ENCODE assay signal across 30 mouse cellular contexts in the genomic region with DNA sequence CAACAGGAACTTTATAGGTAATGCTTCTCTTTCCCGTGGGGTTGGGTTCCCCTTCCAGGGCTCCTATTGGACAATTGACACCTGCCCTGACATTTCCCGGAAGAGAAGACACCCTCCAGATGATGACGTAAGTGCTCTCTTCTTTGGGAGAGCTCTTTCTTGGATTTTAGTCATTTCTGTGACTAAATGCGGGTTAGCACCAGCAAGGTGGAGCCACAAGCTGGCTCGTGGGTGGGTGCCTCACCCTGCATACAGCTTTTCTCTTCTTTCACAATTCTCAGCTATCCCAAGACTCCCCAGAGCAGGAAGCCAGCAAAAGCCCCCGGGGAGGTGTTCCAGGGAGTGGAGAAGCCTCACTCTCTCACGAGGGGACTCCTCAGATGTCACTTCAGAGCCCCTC. TPM values are rescaled to one million over a fixed set of nuclear protein-coding genes. Genes with fewer than 3 reads are reported as not detected.
A peak's percentile ranks its signal among the peaks of the same experiment; 100 is the strongest.
DNase-seq lines count a peak whose midpoint lies in the region; ATAC-seq and TF ChIP-seq lines count a peak whose summit lies in the region.
"Had no signal": no experiment of that assay in that cellular context is flagged by ENCODE, and none has a peak within 500 bp of the region (broad histone marks: within the 10 kb centered on the region; RNA-seq: fewer than 3 reads in every experiment).

No protein-coding gene starts in this region.

- no peak for TF ChIP-seq CTCF in stomach, postnatal 0 days (IDR thresholded peaks at IDR 0.05; ENCODE audit: low read depth)

- no peaks in the 10 kb centered on the region for H3K4me1 ChIP-seq in forebrain, embryonic 11.5 days (replicated peaks; ENCODE audit: control insufficient read depth, insufficient read depth, low read length)
- H3K4me1 ChIP-seq in forebrain, embryonic 12.5 days, result no peaks in the 10 kb centered on the region
- no peaks in the 10 kb centered on the region for H3K4me1 ChIP-seq in stomach, postnatal 0 days (replicated peaks; ENCODE audit: control insufficient read depth, insufficient read depth)
- H3K4me1 ChIP-seq: embryonic facial prominence, embryonic 13.5 days; embryonic facial prominence, embryonic 15.5 days; forebrain, embryonic 10.5 days had no signal

- H3K36me3 ChIP-seq in forebrain, embryonic 11.5 days (ENCODE audit: control insufficient read depth, insufficient read depth, low read length), result peaks cover 3% of the 10 kb centered on the region; the same call in 1 of the 2 replicates
- peaks cover 45% of the 10 kb centered on the region for H3K36me3 ChIP-seq in forebrain, embryonic 12.5 days (replicated peaks)
- peaks cover 46% of the 10 kb centered on the region for H3K36me3 ChIP-seq in stomach, postnatal 0 days (ENCODE audit: control insufficient read depth, insufficient read depth, low read length)

- H3K27me3 ChIP-seq in forebrain, embryonic 11.5 days (ENCODE audit: control insufficient read depth, insufficient read depth, low read length), result no peaks in the 10 kb centered on the region
- no peaks in the 10 kb centered on the region for H3K27me3 ChIP-seq in forebrain, embryonic 12.5 days
- H3K27me3 ChIP-seq in stomach, postnatal 0 days (ENCODE audit: control insufficient read depth, insufficient read depth, low read length), result no peaks in the 10 kb centered on the region
- H3K27me3 ChIP-seq: CH12.LX; embryonic facial prominence, embryonic 13.5 days; embryonic facial prominence, embryonic 15.5 days; Patski had no signal

- 87% methylated on average over 7 of the region's 7 CpGs for WGBS in forebrain, embryonic 11.5 days
- WGBS in forebrain, embryonic 12.5 days, result 88% methylated on average over 7 of the region's 7 CpGs
- WGBS in stomach, postnatal 0 days, result 71% methylated on average over 7 of the region's 7 CpGs

- H3K27ac ChIP-seq in forebrain, embryonic 11.5 days (ENCODE audit: low read depth, low read length), result no peak overlapping the region
- no peak overlapping the region for H3K27ac ChIP-seq in forebrain, embryonic 12.5 days
- no peak overlapping the region for H3K27ac ChIP-seq in stomach, postnatal 0 days (replicated peaks)
- H3K27ac ChIP-seq: embryonic facial prominence, embryonic 13.5 days; embryonic facial prominence, embryonic 15.5 days; forebrain, embryonic 10.5 days had no signal

- no peak for TF ChIP-seq EP300 in stomach, postnatal 0 days (optimal IDR thresholded peaks at IDR 0.05)

- no peak overlapping the region for H3K4me2 ChIP-seq in forebrain, embryonic 11.5 days (ENCODE audit: low read depth, low read length, severe bottlenecking)
- no peak overlapping the region for H3K4me2 ChIP-seq in forebrain, embryonic 12.5 days
- H3K4me2 ChIP-seq in stomach, postnatal 0 days (replicated peaks; ENCODE audit: low read depth), result no peak overlapping the region
- H3K4me2 ChIP-seq: embryonic facial prominence, embryonic 13.5 days; embryonic facial prominence, embryonic 15.5 days had no signal

- peak; percentile 36 for DNase-seq in forebrain, embryonic 11.5 days (ENCODE audit: low spot score)
- peak; percentile 80 for DNase-seq in heart, adult 11 months
- no peak for DNase-seq in heart, adult 9 months (ENCODE audit: low spot score in 2 of 2)
- DNase-seq in right cerebral cortex, postnatal 25 days, result peak; percentile 29
- DNase-seq in right cerebral cortex, postnatal 4 days, result no peak
- DNase-seq in brain, adult 2 months (ENCODE audit: low read depth, low spot score), result peak; percentile 71
- no peak for DNase-seq in stomach, postnatal 0 days (ENCODE audit: low spot score)
- DNase-seq: adrenal gland, adult 8-10 months; adrenal gland, postnatal 14 days; adrenal gland, postnatal 36 days; B cell, adult 2 months; cerebellum, adult 11 months; cerebellum, adult 18-20 months; cerebellum, adult 8-10 months; cerebellum, adult 9-11 months; cerebellum, postnatal 14 days; cerebellum, postnatal 36 days; embryo, embryonic 11 days had no signal

- no peak overlapping the region for H3K4me3 ChIP-seq in forebrain, embryonic 11.5 days (ENCODE audit: low read depth, low read length)
- no peak overlapping the region for H3K4me3 ChIP-seq in forebrain, embryonic 12.5 days (replicated peaks)
- H3K4me3 ChIP-seq in stomach, postnatal 0 days (ENCODE audit: low read depth, low read length), result no peak overlapping the region
- H3K4me3 ChIP-seq: embryonic facial prominence, embryonic 13.5 days; embryonic facial prominence, embryonic 15.5 days; erythroblast, embryonic 14.5 days; forebrain, embryonic 10.5 days had no signal

- H3K9ac ChIP-seq in forebrain, embryonic 11.5 days (ENCODE audit: low read length), result no peak overlapping the region
- H3K9ac ChIP-seq in forebrain, embryonic 12.5 days, result no peak overlapping the region
- H3K9ac ChIP-seq in stomach, postnatal 0 days (ENCODE audit: low read length), result no peak overlapping the region
- H3K9ac ChIP-seq: embryonic facial prominence, embryonic 13.5 days; embryonic facial prominence, embryonic 15.5 days had no signal

- ATAC-seq in forebrain, embryonic 11.5 days (replicated peaks; ENCODE audit: low FRiP score), result no peak
- no peak for ATAC-seq in forebrain, embryonic 12.5 days (ENCODE audit: low FRiP score)
- no peak for ATAC-seq in stomach, postnatal 0 days (ENCODE audit: low FRiP score, low TSS enrichment)
- ATAC-seq: activated CD4-positive, CD25-positive, alpha-beta regulatory T cell, adult 4 months; CD4-positive, CD25-positive, alpha-beta regulatory T cell, adult 4 months; forebrain, embryonic 14.5 days; forebrain, embryonic 16.5 days; Patski had no signal

- no peaks in the 10 kb centered on the region for H3K9me3 ChIP-seq in forebrain, embryonic 11.5 days (ENCODE audit: control insufficient read depth, low read length)
- H3K9me3 ChIP-seq in forebrain, embryonic 12.5 days, result no peaks in the 10 kb centered on the region
- H3K9me3 ChIP-seq in stomach, postnatal 0 days (ENCODE audit: control insufficient read depth, low read length), result no peaks in the 10 kb centered on the region
- H3K9me3 ChIP-seq: embryonic facial prominence, embryonic 13.5 days; embryonic facial prominence, embryonic 15.5 days; G1E had no signal

RNA-seq across cellular contexts. Expression of a gene that starts 13.2 kb away (rescaled TPM):
- 5.0 and 5.4 TPM in 2 replicates for polyA plus RNA-seq in forebrain, embryonic 11.5 days (2014; fragmentation: Nextera tagmentation; extraction: Ambion mirVana)
- polyA plus RNA-seq in forebrain, embryonic 12.5 days (2016; fragmentation: Nextera tagmentation; extraction: Ambion mirVana), result 5.7 and 5.8 TPM in 2 replicates
- 3.0 and 3.5 TPM in 2 replicates for polyA plus RNA-seq in stomach, postnatal 0 days (2015; fragmentation: Nextera tagmentation; extraction: Ambion mirVana)

RNA-seq across cellular contexts. Expression of a gene that starts 23.1 kb away (rescaled TPM):
- polyA plus RNA-seq in forebrain, embryonic 11.5 days (2014; fragmentation: Nextera tagmentation; extraction: Ambion mirVana), result 1.5 and 1.6 TPM in 2 replicates
- 1.2 TPM in 2 replicates for polyA plus RNA-seq in forebrain, embryonic 12.5 days (2016; fragmentation: Nextera tagmentation; extraction: Ambion mirVana)
- 2.4 and 2.5 TPM in 2 replicates for polyA plus RNA-seq in stomach, postnatal 0 days (2015; fragmentation: Nextera tagmentation; extraction: Ambion mirVana)
- polyA plus RNA-seq: erythroblast, embryonic 14.5 days; G1E; Patski had no signal

RNA-seq across cellular contexts. Expression of a gene that starts 31.4 kb away (rescaled TPM):
- polyA plus RNA-seq in forebrain, embryonic 11.5 days (2014; fragmentation: Nextera tagmentation; extraction: Ambion mirVana), result 30.3 and 37.6 TPM in 2 replicates
- polyA plus RNA-seq in forebrain, embryonic 12.5 days (2016; fragmentation: Nextera tagmentation; extraction: Ambion mirVana), result 17.7 and 24.2 TPM in 2 replicates
- polyA plus RNA-seq in stomach, postnatal 0 days (2015; fragmentation: Nextera tagmentation; extraction: Ambion mirVana), result 3.3 and 4.0 TPM in 2 replicates

RNA-seq across cellular contexts. Expression of a gene that starts 41.4 kb away (rescaled TPM):
- polyA plus RNA-seq in forebrain, embryonic 11.5 days (2014; fragmentation: Nextera tagmentation; extraction: Ambion mirVana), result 63.1 TPM in 2 replicates
- 67.0 and 73.4 TPM in 2 replicates for polyA plus RNA-seq in forebrain, embryonic 12.5 days (2016; fragmentation: Nextera tagmentation; extraction: Ambion mirVana)
- polyA plus RNA-seq in stomach, postnatal 0 days (2015; fragmentation: Nextera tagmentation; extraction: Ambion mirVana), result 29.1 and 29.8 TPM in 2 replicates

Comparison
In these comparisons a context has a peak if more than half of its experiments do, and no peak if none do; other contexts are left out.
1. DNase-seq: peak in forebrain, embryonic 11.5 days (single experiment), heart, adult 11 months (single experiment), right cerebral cortex, postnatal 25 days (single experiment) and brain, adult 2 months (single experiment); none in heart, adult 9 months (0 of 2), right cerebral cortex, postnatal 4 days (single experiment) and stomach, postnatal 0 days (single experiment).